Mouse (Mus musculus) gonadal fat pad, adult 2 months (tissue): ENCODE results near the gene Fam20a. TPM values are rescaled to one million over a fixed set of nuclear protein-coding genes. Genes with fewer than 3 reads are reported as not detected.

Source experiments
- DNase-seq: peaks from one replicate; pipeline ENCODE4 v3.0.0-alpha.2; 2012; ENCODE audit warnings: low read depth
- polyA plus RNA-seq: library from polyadenylated mRNA; depleted of rRNA; stranded (reverse); fragments of >200 nt; gene quantifications from 2 replicates; pipeline ENCODE4 v1.2.3, GENCODE M21; 2012; rRNA removed

Fam20a gene
- polyA plus RNA-seq, result 6.2 and 7.4 TPM in 2 replicates

- DNase-seq, result no peak
Observed at GRCm38 (mm10) chr11:109721781-109722446, at the start of gene Fam20a. Fam20a (minus strand) TSS chr11:109722279.

GRCm38 (mm10) chr11:109771381-109771780, 49.3 kb upstream of the Fam20a start:
- DNase-seq, result no peak

- no peak for DNase-seq
Observed at GRCm38 (mm10) chr11:109770185-109770584, 48.1 kb upstream of the Fam20a start.

GRCm38 (mm10) chr11:109769091-109769490, 47.0 kb upstream of the Fam20a start:
- DNase-seq, result no peak

GRCm38 (mm10) chr11:109760063-109760462, 38.0 kb upstream of the Fam20a start:
- no peak for DNase-seq

- peak; percentile 37 for DNase-seq
Observed at GRCm38 (mm10) chr11:109758616-109759215, 36.6 kb upstream of the Fam20a start.

- DNase-seq, result peak; percentile 14
Observed at GRCm38 (mm10) chr11:109754105-109754602, 32.1 kb upstream of the Fam20a start.

GRCm38 (mm10) chr11:109751636-109752603, 29.8 kb upstream of the Fam20a start:
- no peak for DNase-seq

- DNase-seq, result no peak
Observed at GRCm38 (mm10) chr11:109745210-109745609, 23.1 kb upstream of the Fam20a start.

GRCm38 (mm10) chr11:109737967-109738366, 15.9 kb upstream of the Fam20a start:
- no peak for DNase-seq

- DNase-seq, result no peak
Observed at GRCm38 (mm10) chr11:109736406-109736805, 14.3 kb upstream of the Fam20a start.

GRCm38 (mm10) chr11:109734341-109734740, 12.3 kb upstream of the Fam20a start:
- no peak for DNase-seq

- no peak for DNase-seq
Observed at GRCm38 (mm10) chr11:109732726-109733438, 10.8 kb upstream of the Fam20a start.

GRCm38 (mm10) chr11:109728371-109728770, 6.3 kb upstream of the Fam20a start:
- no peak for DNase-seq

GRCm38 (mm10) chr11:109722711-109723110, 632 bp upstream of the Fam20a start:
- no peak for DNase-seq

- DNase-seq, result no peak
Observed at GRCm38 (mm10) chr11:109721320-109721780, 729 bp downstream of the Fam20a start.

GRCm38 (mm10) chr11:109720809-109721319, 1.2 kb downstream of the Fam20a start:
- DNase-seq, result no peak

- DNase-seq, result no peak
Observed at GRCm38 (mm10) chr11:109719399-109719798, 2.7 kb downstream of the Fam20a start.

- no peak for DNase-seq
Observed at GRCm38 (mm10) chr11:109717966-109718895, 3.8 kb downstream of the Fam20a start.

- DNase-seq, result no peak
Observed at GRCm38 (mm10) chr11:109717448-109717847, 4.6 kb downstream of the Fam20a start.
